Mouse (Mus musculus): Measurements from ENCODE around the gene Cdkl4.

GRCm38 (mm10) chr17:80564611-80564924 is 13.0 kb downstream of the Cdkl4 start:
- TF ChIP-seq EP300 (IDR thresholded peaks at IDR 0.05; ENCODE audit: low read depth in 1 of 2, low read length in 2 of 2), result peak in 1 of 2 experiments; percentile 78; a peak in 2 of 4 replicates
- no peak for TF ChIP-seq ELF1 (IDR thresholded peaks at IDR 0.05; ENCODE audit: low read depth, low read length)
- TF ChIP-seq CTCF (IDR thresholded peaks at IDR 0.05 in 2 of 3, conservative IDR thresholded peaks at IDR 0.05 in 1 of 3; ENCODE audit: control insufficient read depth in 1 of 3, insufficient read depth in 1 of 3, low read depth in 2 of 3, low read length in 3 of 3, poor library complexity in 1 of 3, severe bottlenecking in 1 of 3), result peak; percentile 40 to 79 (median 57); a peak in 5 of 6 replicates
- TF ChIP-seq JUND (IDR thresholded peaks at IDR 0.05; ENCODE audit: low read depth, low read length), result no peak
- TF ChIP-seq USF2 (IDR thresholded peaks at IDR 0.05; ENCODE audit: borderline replicate concordance in 1 of 2, insufficient read depth in 1 of 2, low read depth in 1 of 2, low read length in 2 of 2), result no peak
- peak; percentile 49; the same call in 1 of the 2 replicates for TF ChIP-seq SMC3 (IDR thresholded peaks at IDR 0.05; ENCODE audit: low read depth, low read length)
- no peak for TF ChIP-seq MEF2A (IDR thresholded peaks at IDR 0.05; ENCODE audit: extremely low read depth, insufficient replicate concordance, low read depth, low read length, poor library complexity, severe bottlenecking)
- TF ChIP-seq CHD2 (IDR thresholded peaks at IDR 0.05; ENCODE audit: low read length), result no peak
- no peak; a peak in 1 of 4 replicates for TF ChIP-seq POLR2A (IDR thresholded peaks at IDR 0.05; ENCODE audit: control insufficient read depth in 1 of 2, insufficient read depth in 1 of 2, low read depth in 1 of 2, low read length in 2 of 2, poor library complexity in 1 of 2)
- TF ChIP-seq HCFC1 (IDR thresholded peaks at IDR 0.05; ENCODE audit: low read depth, low read length), result no peak; the same call in 1 of the 2 replicates
- no peak for TF ChIP-seq POLR2AphosphoS2 (IDR thresholded peaks at IDR 0.05; ENCODE audit: low read length)
- no peak for TF ChIP-seq MAX (IDR thresholded peaks at IDR 0.05; ENCODE audit: low read length)
- no peak for TF ChIP-seq BHLHE40 (IDR thresholded peaks at IDR 0.05; ENCODE audit: borderline replicate concordance, low read depth, low read length)
- TF ChIP-seq NRF1 (IDR thresholded peaks at IDR 0.05; ENCODE audit: insufficient read depth, low read depth, low read length, poor library complexity, severe bottlenecking), result no peak
